ENCODE assay signal across 8 mouse cellular contexts in genomic region chr9:20757087-20757955, GRCm38 (mm10). TPM values are rescaled to one million over a fixed set of nuclear protein-coding genes. Genes with fewer than 3 reads are reported as not detected.
DNase-seq lines count a peak whose midpoint lies in the region; ATAC-seq lines count a peak whose summit lies in the region.

No protein-coding gene starts in this region.

- DNase-seq in layer of hippocampus, postnatal 10 days (ENCODE audit: low spot score in 2 of 2): peak; percentile 46 to 57
- DNase-seq in layer of hippocampus, adult 9-11 months: no peak
- peak; percentile 61 for DNase-seq in T-cell, adult 2 months (ENCODE audit: low spot score)
- peak; percentile 32 for DNase-seq in cerebellum, adult 9-11 months
- DNase-seq in kidney, postnatal 14 days: peak; percentile 64
- peak; percentile 73 for DNase-seq in thymus, postnatal 0 days (ENCODE audit: low spot score)

- peak; percentile 69 for ATAC-seq in granulocyte monocyte progenitor cell, adult 5-6 weeks (replicated peaks; ENCODE audit: poor library complexity, severe bottlenecking)
- ATAC-seq in megakaryocyte-erythroid progenitor cell, adult 5-6 weeks (replicated peaks; ENCODE audit: low FRiP score, low TSS enrichment, poor library complexity, severe bottlenecking): peak; percentile 93

RNA-seq across cellular contexts. Expression of gene Olfm2, which starts 11.2 kb away (rescaled TPM):
- total RNA-seq in layer of hippocampus, postnatal 10 days (2021): 100 to 1,000 TPM; 123 to 138 TPM
- not detected in 2 replicates for total RNA-seq in granulocyte monocyte progenitor cell, adult 5-6 weeks (2014; fragmentation: Nextera tagmentation)
- total RNA-seq in granulocyte monocyte progenitor cell, adult 5-6 weeks (2017): 0.09 TPM in 1 of 2 replicates, not detected in the other
- not detected in 2 replicates for total RNA-seq in megakaryocyte-erythroid progenitor cell, adult 5-6 weeks (2014; fragmentation: Nextera tagmentation)
- total RNA-seq in megakaryocyte-erythroid progenitor cell, adult 5-6 weeks (2017): not detected in 2 replicates
- polyA plus RNA-seq in thymus, postnatal 0 days (2015; fragmentation: Nextera tagmentation; extraction: Ambion mirVana): 0.24 and 0.52 TPM in 2 replicates

RNA-seq across cellular contexts. Expression of gene Col5a3, which starts 57.5 kb away (rescaled TPM):
- 1 to 10 TPM; 1.8 to 2.3 TPM for total RNA-seq in layer of hippocampus, postnatal 10 days (2021)
- 0.28 and 0.41 TPM in 2 replicates for total RNA-seq in granulocyte monocyte progenitor cell, adult 5-6 weeks (2014; fragmentation: Nextera tagmentation)
- total RNA-seq in granulocyte monocyte progenitor cell, adult 5-6 weeks (2017): 0.60 and 0.62 TPM in 2 replicates
- not detected in 2 replicates for total RNA-seq in megakaryocyte-erythroid progenitor cell, adult 5-6 weeks (2014; fragmentation: Nextera tagmentation)
- not detected in 2 replicates for total RNA-seq in megakaryocyte-erythroid progenitor cell, adult 5-6 weeks (2017)
- 1.8 and 1.9 TPM in 2 replicates for polyA plus RNA-seq in thymus, postnatal 0 days (2015; fragmentation: Nextera tagmentation; extraction: Ambion mirVana)

Comparison
In these comparisons a context has a peak if more than half of its experiments do, and no peak if none do; other contexts are left out.
1. RNA of gene Olfm2, which starts 11.2 kb away (total RNA-seq): 123 to 138 TPM in layer of hippocampus, postnatal 10 days; 0.09 TPM in granulocyte monocyte progenitor cell, adult 5-6 weeks and not detected in megakaryocyte-erythroid progenitor cell, adult 5-6 weeks; every median in the first group is over 100 times any median in the second.